Mouse (Mus musculus) heart, postnatal 10 days (tissue): ENCODE results near the gene Tas2r135. TPM values are rescaled to one million over a fixed set of nuclear protein-coding genes. Genes with fewer than 3 reads are reported as not detected.

Source experiments
- DNase-seq, 2 experiments: peaks; one replicate each; pipeline ENCODE4 v3.0.0; 2021
- intact Hi-C: fragments of 180-260 bp; cut with DNase I; formaldehyde crosslinking; loops from one replicate; pipeline ENCODE4 v1.15.1; 2025
- total RNA-seq, 2 experiments: library from RNA; stranded (reverse); gene quantifications; 2 replicates each; pipeline ENCODE4 v1.2.3; 2021

Gene Tas2r135
- total RNA-seq, 2 experiments from 2014 or later, result 0.25 to 0.31 TPM

DNA sequence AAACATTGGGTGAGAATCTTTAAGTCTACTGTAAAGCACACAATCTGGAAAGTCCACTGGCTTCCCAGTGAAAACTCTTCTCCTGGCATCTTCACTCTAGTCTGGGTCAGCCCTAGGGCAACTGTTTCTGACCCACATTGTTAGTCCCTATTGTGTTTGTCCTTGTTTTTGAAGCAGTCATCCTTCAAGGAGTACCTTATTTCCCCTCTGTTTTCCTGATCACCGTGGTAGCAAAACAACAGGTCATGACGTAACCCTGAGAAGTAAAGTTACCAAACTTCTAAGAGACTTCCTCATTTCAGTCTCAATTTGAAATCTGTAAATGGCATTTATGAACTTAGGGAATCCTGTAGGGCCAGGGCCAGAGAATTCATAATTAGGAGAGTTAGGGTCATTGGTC lies 16.2 kb downstream of the Tas2r135 start:
- DNase-seq, result no peak
- intact Hi-C loops, result no loop called here

GRCm38 (mm10) chr6:42424472-42424871 lies 19.2 kb downstream of the Tas2r135 start:
- intact Hi-C loops, result no loop called here
- DNase-seq, result no peak

DNA sequence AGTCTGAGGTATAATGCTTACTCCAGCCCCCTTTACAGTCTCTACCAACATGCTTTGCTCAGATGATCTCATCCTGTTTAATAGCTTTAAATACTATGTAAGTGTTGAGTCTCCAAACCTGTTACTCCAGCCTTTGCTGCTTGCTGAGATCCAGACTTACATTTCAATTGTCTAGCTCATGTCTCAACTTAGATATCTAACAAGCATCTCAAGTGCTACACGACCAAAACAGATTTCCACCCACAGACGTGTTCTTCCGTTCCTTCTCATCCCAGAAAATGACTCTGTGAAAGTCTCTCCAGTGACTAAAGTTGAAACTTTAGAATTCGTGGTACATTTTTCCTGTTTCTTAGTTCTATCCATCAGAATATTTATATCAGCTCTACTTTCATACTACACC lies 21.1 kb downstream of the Tas2r135 start:
- intact Hi-C loops, result no loop called here
- DNase-seq, result no peak

DNA sequence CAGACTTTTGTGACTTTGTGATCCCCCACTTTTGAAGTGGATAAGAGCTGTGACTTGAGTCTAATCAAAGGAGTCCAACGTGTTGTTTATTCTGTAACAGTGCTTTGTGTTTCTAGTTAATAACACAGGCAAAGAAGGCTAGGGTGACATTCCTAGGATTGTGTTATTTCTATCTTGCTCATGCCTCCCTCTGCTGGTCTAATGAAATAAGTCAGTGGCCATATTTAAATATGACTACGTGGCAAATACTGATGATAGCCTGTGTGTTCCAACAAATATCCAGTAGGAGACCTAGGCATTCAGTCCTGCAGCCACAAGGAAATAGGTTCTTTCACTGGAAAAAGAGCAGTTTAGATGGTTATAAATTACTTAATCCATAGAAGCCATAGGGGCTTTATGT lies 28.3 kb downstream of the Tas2r135 start:
- intact Hi-C loops, result no loop called here
- peak; percentile 30 for DNase-seq

DNA sequence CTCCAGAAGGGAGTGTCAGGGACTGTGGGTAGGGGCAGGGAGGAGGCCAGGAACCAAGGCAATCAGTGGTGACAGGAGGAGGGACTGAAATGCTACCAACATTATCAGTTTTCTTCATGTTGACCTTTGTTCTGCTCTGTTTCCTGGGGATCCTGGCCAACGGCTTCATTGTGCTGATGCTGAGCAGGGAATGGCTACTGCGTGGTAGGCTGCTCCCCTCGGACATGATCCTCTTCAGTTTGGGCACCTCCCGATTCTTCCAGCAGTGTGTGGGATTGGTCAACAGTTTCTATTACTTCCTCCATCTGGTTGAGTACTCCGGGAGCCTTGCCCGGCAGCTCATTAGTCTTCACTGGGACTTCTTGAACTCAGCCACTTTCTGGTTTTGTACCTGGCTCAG lies 29.2 kb downstream of the Tas2r135 start, which contains the start of gene Tas2r126:
Gene Tas2r126 (plus strand): TSS at position 90 of the 400 bp plus-strand sequence.
- peak; percentile 9 to 12 for DNase-seq
- intact Hi-C loops, result no loop called here

- no peak for DNase-seq
- intact Hi-C loops, result no loop called here
These were observed 30.3 kb downstream of the Tas2r135 start for GRCm38 (mm10) chr6:42435490-42435889.

GRCm38 (mm10) chr6:42441395-42441794 lies 36.2 kb downstream of the Tas2r135 start:
- intact Hi-C loops, result no loop called here
- DNase-seq, result no peak

- intact Hi-C loops, result no loop called here
- DNase-seq, result no peak
These were observed 39.3 kb downstream of the Tas2r135 start for GRCm38 (mm10) chr6:42444491-42444890.

GRCm38 (mm10) chr6:42447381-42447780 lies 42.1 kb downstream of the Tas2r135 start:
- intact Hi-C loops, result no loop called here
- no peak for DNase-seq

Other genes with a start within 250 kb of the Tas2r135 start
- gene Tas2r144, start 190.1 kb upstream of the Tas2r135 start, total RNA-seq, result not detected
- gene Gstk1, start 159.5 kb upstream of the Tas2r135 start, total RNA-seq, result 10 to 100 TPM; 29.3 to 32.6 TPM
- not detected for gene Tmem139, start 143.5 kb upstream of the Tas2r135 start, total RNA-seq
- gene Casp2, start 140.4 kb upstream of the Tas2r135 start, total RNA-seq, result 10 to 100 TPM; 19.6 to 31.8 TPM
- 1 to 10 TPM; 1.3 to 1.9 TPM for gene Clcn1, start 118.7 kb upstream of the Tas2r135 start, total RNA-seq
- 1 to 10 TPM; 1.2 to 1.6 TPM for gene Fam131b, start 80.8 kb upstream of the Tas2r135 start, total RNA-seq
- 100 to 1,000 TPM; 104 to 121 TPM for gene Zyx, start 55.8 kb upstream of the Tas2r135 start, total RNA-seq
- under 1 TPM; 0.60 to 0.72 TPM for gene Epha1, start 32.2 kb upstream of the Tas2r135 start, total RNA-seq
- not detected for gene Tas2r143, start 5.2 kb upstream of the Tas2r135 start, total RNA-seq
- not detected for gene Tas2r126, start 29.1 kb downstream of the Tas2r135 start, total RNA-seq
- not detected for gene Olfr458, start 59.8 kb downstream of the Tas2r135 start, total RNA-seq
- gene Olfr457, start 70.9 kb downstream of the Tas2r135 start, total RNA-seq, result not detected
- not detected for gene Olfr456, start 81.8 kb downstream of the Tas2r135 start, total RNA-seq
- gene Olfr455, start 142.2 kb downstream of the Tas2r135 start, total RNA-seq, result not detected
- not detected for gene Tcaf3, start 192.3 kb downstream of the Tas2r135 start, total RNA-seq
- 1 to 10 TPM; 4.4 to 5.7 TPM for gene Tcaf2, start 239.8 kb downstream of the Tas2r135 start, total RNA-seq